Mouse (Mus musculus) spleen, postnatal 14 days (tissue): ENCODE results near the gene Olfr127.
"Not testable (repeated sequence)": the region's sequence is repeated elsewhere in the genome, so short reads cannot be mapped to it uniquely, and the experiment has no call there.

Experiments used
- DNase-seq, 2 experiments: peaks; one replicate each; pipeline ENCODE4 v3.0.0; 2021 to 2022; ENCODE audit warnings: low spot score in 2 of 2

Olfr127 gene

DNA sequence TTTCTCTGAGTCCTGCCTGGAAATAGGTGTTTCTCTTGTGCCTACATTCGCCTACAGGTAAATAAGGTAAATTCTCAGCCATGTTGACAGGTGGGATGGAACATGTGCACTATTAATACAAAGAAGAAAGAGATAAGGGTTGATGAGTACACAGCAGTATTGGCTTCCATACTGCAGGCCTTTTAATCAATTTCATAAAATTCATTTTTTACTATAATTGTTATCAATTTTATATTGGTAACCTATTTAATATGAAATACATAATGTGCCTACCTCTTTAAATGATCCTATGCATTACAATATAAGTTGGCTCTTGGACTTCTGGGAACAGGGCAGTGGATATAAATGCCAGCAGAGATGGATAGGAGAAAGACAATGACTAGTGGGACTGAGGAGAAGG, at the start of gene Olfr127:
Olfr127 (plus strand) TSS at position 301 of the 400 bp plus-strand sequence.
- no peak for DNase-seq

GRCm38 (mm10) chr17:37863901-37864300, 36.3 kb upstream of the Olfr127 start:
- DNase-seq = no peak

DNA sequence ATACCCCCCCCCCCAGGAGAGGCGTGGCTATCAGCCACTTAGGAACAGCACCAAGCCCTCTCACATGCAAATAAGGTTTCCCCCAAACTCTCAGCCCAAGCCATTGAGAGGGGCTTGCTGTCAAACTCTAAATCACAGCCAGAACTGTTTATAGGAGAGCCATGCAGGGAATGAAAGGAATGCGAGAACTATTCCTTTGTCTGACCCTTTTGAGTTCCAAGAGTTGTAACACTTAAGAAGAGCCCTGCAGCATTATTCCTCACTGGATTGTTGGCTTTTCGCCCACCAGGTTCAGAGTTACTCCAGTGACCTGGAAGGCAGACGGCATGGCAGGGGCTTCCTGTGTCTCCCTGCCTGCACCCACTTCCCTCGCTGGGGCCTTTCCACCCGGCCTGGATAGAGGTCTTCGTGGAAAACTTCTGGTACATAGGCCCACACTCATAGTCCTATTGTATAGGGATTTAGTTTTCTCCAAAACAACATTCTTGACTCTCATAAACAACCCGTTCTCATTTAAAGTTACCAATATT, 30.5 kb upstream of the Olfr127 start:
- DNase-seq = no peak

DNA sequence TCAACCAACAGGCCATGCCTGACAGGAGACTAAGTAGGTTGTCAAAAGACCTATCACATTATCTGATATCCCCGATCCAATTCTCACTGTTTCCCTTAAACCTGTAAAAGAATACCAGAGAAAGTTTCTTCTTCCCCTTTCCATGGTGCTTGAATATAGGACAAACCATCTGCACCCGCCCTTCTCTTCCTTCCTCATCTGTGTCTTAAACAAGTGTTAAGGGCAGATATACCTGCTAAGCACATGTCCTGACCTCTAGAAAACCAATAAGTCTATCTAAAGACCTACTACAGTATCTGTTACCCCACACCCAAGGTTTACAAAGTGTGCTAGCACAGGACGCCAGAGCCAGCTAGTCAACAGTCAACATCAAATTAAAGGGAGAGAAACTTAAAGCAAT, 26.4 kb upstream of the Olfr127 start:
- DNase-seq = no peak

- not testable (repeated sequence) for DNase-seq
These were observed 6.6 kb downstream of the Olfr127 start for GRCm38 (mm10) chr17:37906821-37907220.

DNA sequence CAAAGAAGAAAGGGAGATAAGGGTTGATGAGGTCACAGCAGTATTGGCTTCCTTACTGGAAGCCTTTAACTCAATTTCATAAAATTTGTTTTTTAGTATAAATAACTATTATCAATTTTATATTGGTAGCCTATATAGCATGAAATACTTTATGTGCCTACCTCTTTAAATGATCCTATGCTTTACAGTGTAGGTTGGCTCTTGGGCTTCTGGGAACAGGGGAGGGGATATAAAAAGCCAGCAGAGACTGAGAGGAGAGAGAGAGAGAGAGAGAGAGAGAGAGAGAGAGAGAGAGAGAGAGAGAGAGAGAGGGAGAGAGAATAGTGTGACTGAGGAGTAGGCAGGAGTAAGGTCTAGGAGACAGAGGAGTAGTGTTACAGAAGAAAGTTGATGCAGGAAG, 20.0 kb downstream of the Olfr127 start, which contains the start of gene Olfr128:
Olfr128 (plus strand) TSS at position 301 of the 400 bp plus-strand sequence.
- DNase-seq = no peak

DNA sequence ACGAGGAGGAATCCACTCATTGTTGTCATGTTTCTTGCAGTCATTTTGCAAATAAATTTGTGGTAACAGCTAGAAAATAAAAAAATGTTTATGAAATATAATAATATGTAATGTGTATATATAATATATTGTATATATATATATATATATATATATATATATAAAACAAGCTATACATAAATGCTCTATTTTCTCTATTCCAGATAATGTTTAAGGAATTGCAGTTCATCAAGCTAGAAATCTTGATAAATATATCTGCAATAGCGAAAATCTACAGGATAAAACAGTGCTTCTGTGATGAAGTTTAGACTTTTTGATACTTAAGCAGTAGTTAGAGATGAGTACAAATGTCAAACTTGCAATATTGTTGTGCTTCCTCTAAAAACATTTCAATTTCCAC, 52.7 kb downstream of the Olfr127 start, which contains the start of gene Olfr761:
Olfr761 (minus strand) TSS at position 101 of the 400 bp plus-strand sequence.
- no peak for DNase-seq
